Mouse (Mus musculus) lung, adult 18-20 months (tissue): ENCODE data around the gene Olfr639.
"Not testable (repeated sequence)": the region's sequence is repeated elsewhere in the genome, so short reads cannot be mapped to it uniquely, and the experiment has no call there.

Source experiments
- DNase-seq, 2 experiments: peaks; one replicate each; pipeline ENCODE4 v3.0.0; 2022; ENCODE audit warnings: mixed read lengths in 2 of 2

Olfr639 gene

DNA sequence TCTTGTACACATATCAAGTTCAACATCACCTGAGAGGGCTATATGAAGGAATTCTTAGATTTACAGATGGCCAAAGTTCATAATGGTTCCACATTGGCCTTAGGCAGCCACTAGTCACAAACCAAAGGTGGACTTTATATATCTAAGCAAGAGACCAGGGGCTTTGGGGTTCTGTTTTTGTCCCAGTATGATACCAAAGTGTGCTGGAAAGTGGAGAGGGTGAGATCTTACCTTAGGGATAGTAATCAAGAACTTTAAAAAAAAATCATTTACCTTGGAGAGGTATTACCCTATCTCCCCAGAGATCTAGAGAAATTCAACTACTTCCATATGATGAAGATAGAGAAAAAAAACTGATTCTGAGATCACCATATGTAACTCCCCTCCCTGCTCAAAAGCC, at the start of gene Olfr639:
TSS of gene Olfr639 (minus strand) at position 101 of the 400 bp plus-strand sequence.
- no peak for DNase-seq

DNA sequence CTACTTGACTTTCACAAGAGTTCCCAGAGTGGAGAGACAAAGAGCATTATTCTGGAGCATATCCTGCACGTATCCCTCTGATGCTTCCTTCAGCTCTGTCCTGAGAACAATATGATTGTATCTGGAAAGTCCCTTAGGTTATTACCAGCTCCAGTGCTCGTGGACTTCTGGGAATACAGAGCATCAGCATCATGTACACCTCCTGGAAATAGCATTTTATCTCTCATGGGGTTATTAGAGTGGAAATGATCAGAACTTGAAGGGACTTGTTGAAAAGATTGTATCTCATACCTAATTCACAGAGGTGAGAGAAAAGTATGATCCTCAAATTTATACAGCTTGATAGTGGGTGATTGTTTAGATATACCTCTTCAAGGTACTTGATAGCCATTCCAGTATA, 44.2 kb upstream of the Olfr639 start, which contains the start of gene 4930516K23Rik:
TSS of gene 4930516K23Rik (minus strand) at position 101 of the 400 bp plus-strand sequence.
- DNase-seq: no peak

GRCm38 (mm10) chr7:104059215-104059614, 42.1 kb upstream of the Olfr639 start:
- DNase-seq: no peak

DNA sequence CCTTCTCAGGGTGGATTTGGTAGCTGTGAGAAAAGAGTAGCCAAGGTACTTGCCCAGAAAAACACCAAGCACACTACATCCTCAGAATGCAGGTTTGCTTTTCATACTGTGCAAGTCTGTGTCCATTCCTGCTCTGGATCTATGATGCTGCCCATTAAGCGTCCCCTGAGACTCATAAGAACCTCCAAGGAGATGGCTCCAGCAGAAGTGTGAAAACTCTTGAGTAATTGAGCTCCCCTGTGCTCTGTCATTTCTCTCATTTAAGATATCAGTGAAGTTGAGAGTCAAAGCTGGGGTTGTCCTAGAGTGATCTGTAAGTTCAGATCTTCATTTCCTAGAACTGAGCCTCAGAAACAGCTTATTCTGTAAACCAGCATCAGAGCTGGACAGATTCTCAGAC, 35.5 kb upstream of the Olfr639 start, which contains the start of gene Olfr642:
TSS of gene Olfr642 (minus strand) at position 101 of the 400 bp plus-strand sequence.
- DNase-seq: no peak

GRCm38 (mm10) chr7:104050745-104051144, 33.6 kb upstream of the Olfr639 start:
- no peak for DNase-seq

- no peak for DNase-seq
Measured at GRCm38 (mm10) chr7:104035145-104035544, 18.0 kb upstream of the Olfr639 start, which contains the start of gene Olfr641. TSS of gene Olfr641 (plus strand) at chr7:104035445.

DNA sequence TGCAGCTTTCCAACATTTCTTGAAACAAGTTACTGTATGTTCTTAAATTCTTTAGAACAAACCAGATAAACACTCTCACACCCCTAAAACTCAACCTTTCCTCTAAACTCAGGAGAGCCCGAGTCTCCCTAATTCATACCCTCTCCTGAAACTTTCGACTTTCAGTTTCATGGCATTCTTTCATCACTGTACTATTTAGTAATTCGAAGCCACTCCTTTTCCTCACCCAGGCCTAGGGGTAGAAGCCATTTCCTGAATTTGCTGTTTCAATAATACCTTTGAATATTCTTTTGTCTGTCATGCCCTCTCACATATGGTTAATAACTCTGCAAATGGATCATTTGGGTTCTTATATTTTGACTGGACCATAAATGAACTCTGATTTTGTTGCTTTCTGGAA, 9.9 kb upstream of the Olfr639 start:
- DNase-seq: no peak

DNA sequence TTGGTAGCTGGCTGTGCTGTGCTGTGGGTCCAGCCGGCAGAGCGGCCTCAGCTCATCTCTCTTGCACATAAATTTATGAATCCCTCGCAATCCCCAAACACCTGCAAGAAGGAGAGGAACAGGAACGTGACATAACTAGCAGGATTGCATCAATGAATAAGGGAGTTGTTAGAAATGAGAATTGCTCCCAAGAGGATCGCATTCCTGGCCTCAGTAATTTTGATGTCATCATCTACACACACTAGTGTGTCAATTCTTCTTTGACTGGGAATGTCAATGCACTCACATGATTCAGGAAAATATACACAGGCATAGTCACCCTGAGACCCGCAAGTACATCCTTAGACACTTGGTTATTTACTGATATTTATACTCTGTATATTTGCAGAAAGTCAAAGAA, 8.4 kb upstream of the Olfr639 start, which contains the start of gene Olfr640:
TSS of gene Olfr640 (minus strand) at position 101 of the 400 bp plus-strand sequence.
- DNase-seq: no peak

DNA sequence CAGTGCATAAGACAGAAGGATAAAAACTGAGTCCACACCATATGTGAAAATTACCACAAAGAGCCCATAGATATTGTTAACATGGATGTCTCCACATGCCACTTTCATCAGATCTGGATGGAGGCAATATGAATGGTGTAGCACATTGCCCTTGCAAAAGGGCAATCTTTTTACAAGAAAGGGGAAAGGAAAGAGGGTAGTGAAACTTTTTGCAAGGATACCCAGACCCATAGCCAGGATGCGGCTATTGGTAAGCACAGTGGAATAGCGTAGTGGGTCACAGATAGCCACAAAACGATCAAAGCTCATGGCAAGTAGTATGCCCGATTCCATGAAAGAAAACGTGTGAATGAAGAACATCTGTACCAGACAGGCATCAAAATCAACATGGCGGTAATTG, 4.5 kb upstream of the Olfr639 start:
- no peak for DNase-seq

DNA sequence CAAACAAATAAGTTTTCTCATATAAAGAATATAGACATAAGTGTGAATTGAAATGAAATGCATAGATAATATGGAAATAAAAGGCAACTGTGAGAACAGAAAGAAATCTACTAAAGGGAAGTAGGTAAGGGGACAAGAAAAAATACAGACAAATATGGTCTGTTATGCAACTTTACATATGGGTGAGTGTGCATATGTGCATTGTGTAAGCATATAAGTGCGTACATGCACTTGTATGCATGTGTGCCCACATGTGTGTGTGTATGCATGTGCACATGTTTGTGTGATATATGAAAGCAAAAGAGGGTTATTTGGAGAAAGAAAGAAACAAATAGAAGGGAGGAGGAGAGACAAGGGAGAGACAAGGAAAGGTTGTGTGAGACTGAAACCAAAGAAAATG, 1.9 kb upstream of the Olfr639 start:
- no peak for DNase-seq

- no peak for DNase-seq
Measured at GRCm38 (mm10) chr7:103999124-103999523, 18.0 kb downstream of the Olfr639 start.

GRCm38 (mm10) chr7:103998446-103998845, 18.7 kb downstream of the Olfr639 start, which contains the start of gene Olfr638:
TSS of gene Olfr638 (plus strand) at chr7:103998746.
- no peak for DNase-seq

GRCm38 (mm10) chr7:103971782-103972181, 45.3 kb downstream of the Olfr639 start:
- no peak for DNase-seq

GRCm38 (mm10) chr7:103970852-103971251, 46.3 kb downstream of the Olfr639 start, which contains the start of gene Olfr635:
TSS of gene Olfr635 (plus strand) at chr7:103971152.
- no peak for DNase-seq

DNA sequence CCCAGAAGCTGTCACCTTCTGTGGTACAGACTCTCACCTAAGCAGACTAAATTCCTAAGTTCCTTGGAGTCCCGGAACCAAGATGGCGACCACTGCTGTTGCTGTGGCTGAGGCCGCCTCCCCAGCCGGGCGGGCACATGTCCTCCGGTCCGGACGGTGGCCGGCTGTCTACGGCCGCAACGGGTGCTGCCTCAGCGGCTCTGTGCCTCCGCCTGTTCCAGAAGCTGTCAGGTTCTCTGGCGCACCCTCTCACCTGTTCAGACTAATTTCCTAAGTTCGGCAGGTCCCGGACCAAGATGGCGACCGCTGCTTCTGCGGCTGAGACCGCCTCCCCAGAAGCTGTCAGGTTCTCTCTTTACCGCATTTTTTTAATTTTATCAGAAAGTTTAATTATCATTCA, 50.2 kb downstream of the Olfr639 start:
- not testable (repeated sequence) for DNase-seq
